Mouse (Mus musculus) layer of hippocampus, adult 8-10 months (tissue): ENCODE data around the gene Csrnp2. TPM values are rescaled to one million over a fixed set of nuclear protein-coding genes. Genes with fewer than 3 reads are reported as not detected.

ENCODE experiments used
- DNase-seq, 2 experiments: peaks; one replicate each; pipeline ENCODE4 v3.0.0; 2022; ENCODE audit warnings: low spot score in 2 of 2
- total RNA-seq, 4 experiments: library from RNA; stranded (reverse); gene quantifications; 2 replicates each; pipeline ENCODE4 v1.2.4; 2022

Csrnp2 gene
- total RNA-seq, 4 experiments from 2014 or later = 22.7 to 26.3 (median 24.6) TPM

DNA sequence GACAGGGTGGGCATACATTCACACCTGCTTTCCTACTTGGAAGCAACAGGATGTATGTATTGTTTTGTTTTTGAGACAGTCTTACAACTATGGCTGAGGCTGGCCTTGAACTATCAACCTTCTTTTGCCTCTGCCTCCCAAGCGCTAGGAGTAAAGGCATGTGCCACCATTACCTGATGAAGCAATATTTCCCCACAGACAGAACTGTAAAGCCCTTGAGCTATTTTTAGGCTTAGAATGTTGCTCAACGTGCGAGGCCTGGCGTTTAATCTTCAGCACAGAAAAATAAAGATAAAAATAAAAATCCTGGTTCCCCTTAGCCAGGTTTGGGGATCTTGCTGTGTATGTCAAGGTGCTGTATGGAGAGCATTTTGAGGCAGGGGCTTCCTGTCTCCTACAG is 59.2 kb downstream of the Csrnp2 start:
- no peak for DNase-seq

DNA sequence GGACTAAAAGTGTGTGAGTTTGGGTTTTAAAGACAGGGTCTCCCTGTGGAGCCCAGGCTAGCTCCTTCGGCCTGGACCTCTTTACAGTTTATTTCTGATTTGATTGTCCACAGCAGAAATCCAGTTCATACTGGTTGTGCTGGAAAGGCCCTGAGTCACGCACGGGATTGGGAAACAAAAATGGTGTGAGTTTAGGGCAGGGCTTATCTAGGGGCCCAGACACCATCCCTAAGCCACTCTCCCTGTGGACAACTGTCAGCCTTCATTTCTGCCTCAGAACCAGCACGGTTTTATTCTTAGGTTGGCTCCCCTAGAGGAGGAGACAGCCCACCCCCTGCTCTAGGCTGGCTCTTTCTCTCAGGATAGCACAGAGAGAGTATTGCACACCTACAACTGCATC is 62.1 kb downstream of the Csrnp2 start:
- DNase-seq = no peak

DNA sequence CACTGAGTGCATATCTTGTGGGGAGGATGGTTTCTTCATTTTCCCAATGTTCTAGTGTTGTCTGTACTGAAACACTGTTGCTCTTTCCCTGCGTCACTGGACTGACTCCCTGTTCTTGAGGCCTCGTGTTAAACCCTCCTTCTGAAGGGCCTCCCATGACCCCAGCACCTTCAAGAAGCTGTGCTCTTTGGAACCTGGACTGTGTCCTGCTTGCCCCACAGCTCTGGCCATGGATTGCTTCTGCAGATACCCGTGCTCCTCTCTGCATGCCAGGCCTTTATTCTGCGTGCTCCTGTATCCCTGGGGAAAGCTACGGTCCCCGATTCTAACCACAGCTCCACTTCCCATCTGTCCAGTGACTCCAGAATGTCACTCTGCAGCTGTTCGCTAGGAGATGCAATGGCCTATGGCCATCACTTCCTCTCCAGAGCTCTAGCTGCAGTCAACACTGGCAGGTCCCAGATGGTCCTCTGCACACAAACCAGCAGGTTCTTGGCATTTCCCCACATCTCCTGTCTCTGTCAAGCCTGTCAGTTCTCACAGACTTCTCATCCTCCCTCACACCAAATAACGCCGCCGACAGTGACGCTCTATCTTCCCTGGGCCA is 65.2 kb downstream of the Csrnp2 start:
- peak in 1 of 2 experiments; percentile 17 for DNase-seq

Other genes with a start within 250 kb of the Csrnp2 start
- gene Tmprss12, start 214.7 kb downstream of the Csrnp2 start, total RNA-seq = not detected
- gene Mettl7a1, start 191.3 kb downstream of the Csrnp2 start, total RNA-seq = 10 to 100 TPM; 35.0 to 49.9 (median 40.9) TPM
- under 1 TPM in 1 of 4 experiments, not detected in 3; 0.98 TPM for gene Mettl7a3, start 160.6 kb downstream of the Csrnp2 start, total RNA-seq
- gene Methig1, start 142.3 kb downstream of the Csrnp2 start, total RNA-seq = not detected
- gene Mettl7a2, start 142.3 kb downstream of the Csrnp2 start, total RNA-seq = 1 to 10 TPM in 2 of 4 experiments, under 1 TPM in 1, not detected in 1; 0.94 to 1.2 (median 1.1) TPM
- gene Higd1c, start 130.9 kb downstream of the Csrnp2 start, total RNA-seq = not detected
- not detected for gene Gm5475, start 73.3 kb downstream of the Csrnp2 start, total RNA-seq
- 10 to 100 TPM; 54.1 to 68.5 (median 60.4) TPM for gene Slc11a2, start 70.4 kb downstream of the Csrnp2 start, total RNA-seq
- 10 to 100 TPM; 57.2 to 67.6 (median 62.7) TPM for gene Letmd1, start 26.5 kb downstream of the Csrnp2 start, total RNA-seq
- 10 to 100 TPM; 31.4 to 41.1 (median 36.5) TPM for gene Tfcp2, start 56.5 kb upstream of the Csrnp2 start, total RNA-seq
- gene Pou6f1, start 104.5 kb upstream of the Csrnp2 start, total RNA-seq = 100 to 1,000 TPM in 3 of 4 experiments, 10 to 100 TPM in 1; 99.4 to 115 (median 109) TPM
- gene Dazap2, start 119.9 kb upstream of the Csrnp2 start, total RNA-seq = 100 to 1,000 TPM; 106 to 135 (median 115) TPM
- gene Smagp, start 141.5 kb upstream of the Csrnp2 start, total RNA-seq = 1 to 10 TPM; 1.4 to 4.3 (median 2.7) TPM
- gene Bin2, start 174.1 kb upstream of the Csrnp2 start, total RNA-seq = 10 to 100 TPM in 2 of 4 experiments, 1 to 10 TPM in 2; 4.5 to 15.9 (median 9.7) TPM
- 1 to 10 TPM in 3 of 4 experiments, under 1 TPM in 1; 0.68 to 7.5 (median 5.7) TPM for gene Cela1, start 192.4 kb upstream of the Csrnp2 start, total RNA-seq
- gene Galnt6, start 233.9 kb upstream of the Csrnp2 start, total RNA-seq = 10 to 100 TPM in 2 of 4 experiments, 1 to 10 TPM in 2; 8.8 to 14.4 (median 11.5) TPM